Mouse (Mus musculus) hindbrain, embryonic 11.5 days (tissue): ENCODE results near the gene Slc29a1. TPM values are rescaled to one million over a fixed set of nuclear protein-coding genes. Genes with fewer than 3 reads are reported as not detected.

Source experiments
- ATAC-seq: fragments of 200-750 bp; cut with Nextera tagmentation; 2 replicates; pipeline ENCODE4 v1.8.0; 2017; ENCODE audit warnings: mild to moderate bottlenecking, moderate TSS enrichment, moderate library complexity; ENCODE audit not compliant: low FRiP score
- DNase-seq: peaks from one replicate; pipeline ENCODE4 v3.0.0-alpha.2; 2015; ENCODE audit warnings: low spot score
- H3K27ac ChIP-seq: fragments of 300-500 bp; sonication (generic); 2 replicates; pipeline ENCODE4 v1.5.1; 2014; ENCODE audit warnings: mild to moderate bottlenecking, low read depth, low read length
- H3K27me3 ChIP-seq: fragments of 300-500 bp; sonication (generic); 2 replicates; pipeline ENCODE4 v1.6.1; 2014; ENCODE audit warnings: mild to moderate bottlenecking, low read length, moderate library complexity, mixed read lengths; ENCODE audit not compliant: control insufficient read depth, insufficient read depth
- H3K36me3 ChIP-seq: fragments of 300-500 bp; sonication (generic); 2 replicates; pipeline ENCODE4 v1.6.1; 2014; ENCODE audit warnings: mild to moderate bottlenecking, low read length, moderate library complexity, mixed read lengths; ENCODE audit not compliant: control insufficient read depth, insufficient read depth
- H3K4me1 ChIP-seq: fragments of 300-500 bp; sonication (generic); replicated peaks from 2 replicates; pipeline ENCODE4 v1.6.1; 2014; ENCODE audit warnings: low read length, mixed read lengths; ENCODE audit not compliant: control insufficient read depth, insufficient read depth
- H3K4me2 ChIP-seq: fragments of 300-500 bp; sonication (generic); replicated peaks from 2 replicates; pipeline ENCODE4 v1.6.1; 2014; ENCODE audit warnings: mild to moderate bottlenecking, low read depth, low read length
- H3K4me3 ChIP-seq: fragments of 300-500 bp; sonication (generic); 2 replicates; pipeline ENCODE4 v1.5.1; 2014; ENCODE audit warnings: low read depth, low read length
- H3K9ac ChIP-seq: fragments of 300-500 bp; sonication (generic); 2 replicates; pipeline ENCODE4 v1.6.1; 2014; ENCODE audit warnings: low read depth, low read length
- H3K9me3 ChIP-seq: fragments of 300-500 bp; sonication (generic); 2 replicates; pipeline ENCODE4 v1.6.1; 2016; ENCODE audit warnings: low read length; ENCODE audit not compliant: control insufficient read depth
- WGBS: fragments of 180-500 bp; shearing (Covaris S2); extraction: QIAGEN DNeasy Blood & Tissue Kit; methylation state at CpG from one replicate; pipeline ENCODE4 v1.1.7; 2014; 5-methylcytosine and 5-hydroxymethylcytosine counted together
- polyA plus RNA-seq: library from polyadenylated mRNA; unstranded; fragments of >200 nt; fragmentation: Nextera tagmentation; extraction: Ambion mirVana; gene quantifications from 2 replicates; pipeline ENCODE4 v1.2.1, GENCODE M21; 2014

The Slc29a1 gene
- polyA plus RNA-seq, 1 experiment from 2014 or later = 48.0 TPM

GRCm38 (mm10) chr17:45595736-45596390 is 3.5 kb downstream of the Slc29a1 start:
- Histone ChIP-seq H3K4me3 (peak overlapping the region; percentile 54), H3K27ac (no peak overlapping the region), H3K4me1 (peaks cover 14% of the 10 kb centered on the region), H3K27me3 (peaks cover 8% of the 10 kb centered on the region), H3K4me2 (peak overlapping the region; percentile 98), H3K9me3 (no peaks in the 10 kb centered on the region), H3K36me3 (no peaks in the 10 kb centered on the region), H3K9ac (peak overlapping the region; percentile 65)
- ATAC-seq = peak; percentile 21; the same call in 1 of the 2 replicates
- DNase-seq = peak; percentile 40
- 1% methylated on average over 23 of the region's 23 CpGs for WGBS

- Histone ChIP-seq H3K4me1 (peaks cover 14% of the 10 kb centered on the region), H3K9me3 (no peaks in the 10 kb centered on the region), H3K27ac (no peak overlapping the region), H3K9ac (peak overlapping the region; percentile 65), H3K4me3 (peak overlapping the region; percentile 54), H3K36me3 (no peaks in the 10 kb centered on the region), H3K4me2 (peak overlapping the region; percentile 98), H3K27me3 (peaks cover 4% of the 10 kb centered on the region; the same call in 1 of the 2 replicates)
- ATAC-seq = peak; percentile 76
- under 1% methylated on average over 56 of the region's 58 CpGs for WGBS
- peak; percentile 77 for DNase-seq
Observed at GRCm38 (mm10) chr17:45594881-45595735, 4.3 kb downstream of the Slc29a1 start.

GRCm38 (mm10) chr17:45594195-45594594 is 5.2 kb downstream of the Slc29a1 start:
- H3K9ac ChIP-seq = peak overlapping the region; percentile 11; the same call in 1 of the 2 replicates
- H3K4me1 ChIP-seq = peaks cover 12% of the 10 kb centered on the region
- peak overlapping the region; percentile 54 for H3K4me3 ChIP-seq
- H3K27me3 ChIP-seq = peaks cover 4% of the 10 kb centered on the region; the same call in 1 of the 2 replicates
- no peaks in the 10 kb centered on the region for H3K9me3 ChIP-seq
- H3K27ac ChIP-seq = no peak overlapping the region
- 42% methylated on average over 8 of the region's 8 CpGs for WGBS
- ATAC-seq (no peak), DNase-seq (no peak)
- no peaks in the 10 kb centered on the region for H3K36me3 ChIP-seq
- peak overlapping the region; percentile 98; the same call in 1 of the 2 replicates for H3K4me2 ChIP-seq

- Histone ChIP-seq H3K27me3 (peaks cover 4% of the 10 kb centered on the region; the same call in 1 of the 2 replicates), H3K4me1 (peaks cover 12% of the 10 kb centered on the region), H3K4me2 (peak overlapping the region; percentile 14; the same call in 1 of the 2 replicates)
Observed at GRCm38 (mm10) chr17:45593479-45593878, 5.9 kb downstream of the Slc29a1 start.

GRCm38 (mm10) chr17:45592606-45593431 is 6.6 kb downstream of the Slc29a1 start:
- H3K4me1 ChIP-seq = peaks cover 12% of the 10 kb centered on the region
- H3K9ac ChIP-seq = no peak overlapping the region
- DNase-seq = no peak
- peaks cover 4% of the 10 kb centered on the region; the same call in 1 of the 2 replicates for H3K27me3 ChIP-seq
- H3K9me3 ChIP-seq = no peaks in the 10 kb centered on the region
- ATAC-seq = no peak
- H3K27ac ChIP-seq = no peak overlapping the region
- H3K4me2 ChIP-seq = peak overlapping the region; percentile 8; the same call in 1 of the 2 replicates
- 58% methylated on average over 8 of the region's 8 CpGs for WGBS
- no peaks in the 10 kb centered on the region for H3K36me3 ChIP-seq
- H3K4me3 ChIP-seq = no peak overlapping the region

More at GRCm38 (mm10) chr17:45593479-45593878, 5.9 kb downstream of the Slc29a1 start:
- Histone ChIP-seq H3K4me3 (no peak overlapping the region), H3K9ac (no peak overlapping the region), H3K27ac (no peak overlapping the region), H3K36me3 (no peaks in the 10 kb centered on the region), H3K9me3 (no peaks in the 10 kb centered on the region)
- WGBS = 16% methylated on average over 8 of the region's 8 CpGs
- DNase-seq = no peak
- no peak for ATAC-seq

- no peak overlapping the region for H3K9ac ChIP-seq
- no peak for ATAC-seq
Observed at GRCm38 (mm10) chr17:45591701-45592605, 7.5 kb downstream of the Slc29a1 start.

GRCm38 (mm10) chr17:45590410-45590809 is 9.0 kb downstream of the Slc29a1 start:
- Histone ChIP-seq H3K4me2 (no peak overlapping the region), H3K4me3 (no peak overlapping the region), H3K4me1 (peaks cover 6% of the 10 kb centered on the region), H3K9me3 (no peaks in the 10 kb centered on the region), H3K27ac (no peak overlapping the region), H3K27me3 (no peaks in the 10 kb centered on the region; the same call in 1 of the 2 replicates), H3K9ac (no peak overlapping the region), H3K36me3 (no peaks in the 10 kb centered on the region)
- no peak for DNase-seq
- 78% methylated on average over 6 of the region's 6 CpGs for WGBS
- ATAC-seq = no peak

More at GRCm38 (mm10) chr17:45591701-45592605, 7.5 kb downstream of the Slc29a1 start:
- H3K4me3 ChIP-seq = no peak overlapping the region
- H3K4me2 ChIP-seq = peak overlapping the region; percentile 8; the same call in 1 of the 2 replicates
- WGBS = 52% methylated on average over 15 of the region's 16 CpGs
- H3K4me1 ChIP-seq = peaks cover 12% of the 10 kb centered on the region
- no peaks in the 10 kb centered on the region for H3K9me3 ChIP-seq
- H3K27me3 ChIP-seq = peaks cover 4% of the 10 kb centered on the region; the same call in 1 of the 2 replicates
- DNase-seq = no peak
- no peak overlapping the region for H3K27ac ChIP-seq
- H3K36me3 ChIP-seq = no peaks in the 10 kb centered on the region
